Mouse (Mus musculus) limb, embryonic 10.5 days (tissue): Measurements from ENCODE around the gene Pramef12. TPM values are rescaled to one million over a fixed set of nuclear protein-coding genes. Genes with fewer than 3 reads are reported as not detected.
"Not testable (repeated sequence)": the region's sequence is repeated elsewhere in the genome, so short reads cannot be mapped to it uniquely, and the experiment has no call there.

Experiments
- DNase-seq: peaks from one replicate; pipeline ENCODE4 v3.0.0-alpha.2; 2017; ENCODE audit warnings: low spot score
- H3K27ac ChIP-seq: fragments of 300-500 bp; sonication (generic); 2 replicates; pipeline ENCODE4 v1.5.1; 2016; ENCODE audit warnings: mild to moderate bottlenecking
- H3K27me3 ChIP-seq: fragments of 300-500 bp; sonication (generic); 2 replicates; pipeline ENCODE4 v1.6.1; 2016; ENCODE audit warnings: low read depth, mild to moderate bottlenecking; ENCODE audit not compliant: poor library complexity, severe bottlenecking
- H3K36me3 ChIP-seq: fragments of 300-500 bp; sonication (generic); 2 replicates; pipeline ENCODE4 v1.6.1; 2016; ENCODE audit warnings: mild to moderate bottlenecking, moderate library complexity
- H3K4me1 ChIP-seq: fragments of 300-500 bp; sonication (generic); 2 replicates; pipeline ENCODE4 v1.6.1; 2016
- H3K4me3 ChIP-seq: fragments of 300-500 bp; sonication (generic); 2 replicates; pipeline ENCODE4 v1.5.1; 2016; ENCODE audit warnings: mild to moderate bottlenecking, moderate library complexity
- H3K9me3 ChIP-seq: fragments of 300-500 bp; sonication (generic); replicated peaks from 2 replicates; pipeline ENCODE4 v1.6.1; 2016; ENCODE audit warnings: mild to moderate bottlenecking
- WGBS: fragments of 180-500 bp; shearing (Covaris S2); methylation state at CpG from one replicate; pipeline ENCODE4 v1.1.7; 2016; 5-methylcytosine and 5-hydroxymethylcytosine counted together
- polyA plus RNA-seq: library from polyadenylated mRNA; unstranded; fragments of >200 nt; fragmentation: Nextera tagmentation; extraction: Ambion mirVana; gene quantifications from 2 replicates; pipeline ENCODE4 v1.2.1, GENCODE M21; 2016

Pramef12 gene
- polyA plus RNA-seq, 1 experiment from 2014 or later, result 0.13 TPM

GRCm38 (mm10) chr4:144396316-144396715 lies 11.9 kb downstream of the Pramef12 start:
- Histone ChIP-seq H3K4me1 (no peaks in the 10 kb centered on the region), H3K4me3 (no peak overlapping the region), H3K9me3 (no peaks in the 10 kb centered on the region), H3K27me3 (no peaks in the 10 kb centered on the region), H3K27ac (no peak overlapping the region), H3K36me3 (no peaks in the 10 kb centered on the region)
- DNase-seq, result no peak
- 33% methylated on average over 3 of the region's 3 CpGs for WGBS

- WGBS, result 56% methylated on average over 2 of the region's 2 CpGs
- Histone ChIP-seq H3K36me3 (no peaks in the 10 kb centered on the region), H3K4me1 (no peaks in the 10 kb centered on the region), H3K4me3 (no peak within 1 kb of the TSS), H3K27me3 (no peaks in the 10 kb centered on the region), H3K9me3 (no peaks in the 10 kb centered on the region), H3K27ac (no peak within 1 kb of the TSS)
- DNase-seq, result no peak
Observed at GRCm38 (mm10) chr4:144377911-144378310, 30.4 kb downstream of the Pramef12 start, which contains the start of gene Pramef20. Pramef20 (minus strand) TSS chr4:144377933.

GRCm38 (mm10) chr4:144357642-144358041 lies 50.6 kb downstream of the Pramef12 start, which contains the start of gene Gm13119:
Gm13119 (plus strand) TSS chr4:144357942.
- H3K4me1 ChIP-seq, H3K4me3 ChIP-seq, H3K36me3 ChIP-seq, H3K27me3 ChIP-seq, DNase-seq, H3K27ac ChIP-seq, H3K9me3 ChIP-seq: not testable (repeated sequence)
- WGBS, result 86% methylated on average over 3 of the region's 3 CpGs

Other genes with a start within 250 kb of the Pramef12 start
- gene Oog3, start 245.8 kb downstream of the Pramef12 start, polyA plus RNA-seq, result not detected in 2 replicates
- gene Oog2, start 217.7 kb downstream of the Pramef12 start, polyA plus RNA-seq, result not detected in 2 replicates
- gene C87977, start 195.1 kb downstream of the Pramef12 start, polyA plus RNA-seq, result not detected in 2 replicates
- not detected in 2 replicates for gene Pramel5, start 128.0 kb downstream of the Pramef12 start, polyA plus RNA-seq
- gene Gm13128, start 78.2 kb downstream of the Pramef12 start, polyA plus RNA-seq, result not detected in 2 replicates
- not detected in 2 replicates for gene Gm13119, start 50.5 kb downstream of the Pramef12 start, polyA plus RNA-seq
- gene Pramef20, start 30.5 kb downstream of the Pramef12 start, polyA plus RNA-seq, result not detected in 2 replicates
- gene 1700012P22Rik, start 30.3 kb upstream of the Pramef12 start, polyA plus RNA-seq, result not detected in 2 replicates
- gene Gm9944, start 44.9 kb upstream of the Pramef12 start, polyA plus RNA-seq, result not detected in 2 replicates
- not detected in 2 replicates for gene Aadacl3, start 55.3 kb upstream of the Pramef12 start, polyA plus RNA-seq
- gene 9430007A20Rik, start 111.4 kb upstream of the Pramef12 start, polyA plus RNA-seq, result not detected in 2 replicates
- gene Gm13124, start 156.7 kb upstream of the Pramef12 start, polyA plus RNA-seq, result not detected in 2 replicates
- gene Aadacl4, start 205.2 kb upstream of the Pramef12 start, polyA plus RNA-seq, result not detected in 2 replicates